Mouse (Mus musculus): ENCODE data around the gene Rag1. TPM values are rescaled to one million over a fixed set of nuclear protein-coding genes. Genes with fewer than 3 reads are reported as not detected.

The Rag1 gene
- total and polyA plus RNA-seq, 3 experiments: not detected

GRCm38 (mm10) chr2:101668751-101669150 lies 19.4 kb upstream of the Rag1 start:
- DNase-seq (ENCODE audit: extremely low read depth): no peak
- Histone ChIP-seq H3K4me2 (ENCODE audit: insufficient read depth, low read depth, poor library complexity, severe bottlenecking) (no peak overlapping the region), H3K9ac (ENCODE audit: insufficient read depth, low read depth) (no peak overlapping the region), H3K9me3 (replicated peaks; ENCODE audit: low read length) (no peaks in the 10 kb centered on the region), H3K4me1 (ENCODE audit: control insufficient read depth in 1 of 2, insufficient read depth in 2 of 2) (peaks cover 0 to 5% of the 10 kb centered on the region in 2 experiments; a peak in 1 of 4 replicates), H3K4me3 (replicated peaks in 1 of 3; ENCODE audit: low read depth in 2 of 3, low read length in 2 of 3, poor library complexity in 1 of 3) (no peak overlapping the region), H3K27me3 (replicated peaks) (peaks cover 10% of the 10 kb centered on the region), H3K27ac (ENCODE audit: insufficient read depth, low read depth) (no peak overlapping the region), H3K36me3 (replicated peaks in 1 of 2; ENCODE audit: control insufficient read depth in 1 of 2, insufficient read depth in 1 of 2, low read length in 1 of 2) (no peaks in the 10 kb centered on the region), H3K79me2 (replicated peaks; ENCODE audit: control insufficient read depth, extremely low read depth, insufficient read depth, poor library complexity, severe bottlenecking) (no peaks in the 10 kb centered on the region)
- in situ Hi-C loops (cut with MboI; ENCODE audit: low pct_ligation_motif_present, low pct_unique_long_range_greater_than_20kb, low sequenced_read_pairs): no loop called here
- TF ChIP-seq ELF1 (IDR thresholded peaks at IDR 0.05; ENCODE audit: low read depth, low read length) (no peak), USF1 (IDR thresholded peaks at IDR 0.05; ENCODE audit: low read depth, low read length) (no peak), EP300 (IDR thresholded peaks at IDR 0.05; ENCODE audit: low read length) (no peak), GABPA (IDR thresholded peaks at IDR 0.05; ENCODE audit: insufficient replicate concordance, low read depth, low read length) (no peak), CHD1 (IDR thresholded peaks at IDR 0.05; ENCODE audit: low read depth, low read length) (no peak), RAD21 (IDR thresholded peaks at IDR 0.05; ENCODE audit: low read depth, low read length) (no peak), RCOR1 (conservative IDR thresholded peaks at IDR 0.05; ENCODE audit: low read depth, low read length) (no peak), KAT2A (IDR thresholded peaks at IDR 0.05; ENCODE audit: insufficient replicate concordance, low read length) (no peak), MXI1 (IDR thresholded peaks at IDR 0.05; ENCODE audit: low read depth, low read length) (no peak)
- dilution Hi-C loops (cut with MboI; ENCODE audit: extremely low pct_ligation_motif_present, extremely low pct_unique_long_range_greater_than_20kb, low sequenced_read_pairs): no loop called here

GRCm38 (mm10) chr2:101665703-101666092 lies 16.4 kb upstream of the Rag1 start:
- H3K4me3 ChIP-seq (replicated peaks in 1 of 3; ENCODE audit: low read depth in 2 of 3, low read length in 2 of 3, poor library complexity in 1 of 3): no peak overlapping the region
- H3K27ac ChIP-seq (ENCODE audit: insufficient read depth, low read depth): no peak overlapping the region
- no peaks in the 10 kb centered on the region for H3K79me2 ChIP-seq (replicated peaks; ENCODE audit: control insufficient read depth, extremely low read depth, insufficient read depth, poor library complexity, severe bottlenecking)
- in situ Hi-C loops (cut with MboI; ENCODE audit: low pct_ligation_motif_present, low pct_unique_long_range_greater_than_20kb, low sequenced_read_pairs): no loop called here
- no peak overlapping the region for H3K9ac ChIP-seq (ENCODE audit: insufficient read depth, low read depth)
- H3K9me3 ChIP-seq (replicated peaks; ENCODE audit: low read length): no peaks in the 10 kb centered on the region
- H3K36me3 ChIP-seq (replicated peaks in 1 of 2; ENCODE audit: control insufficient read depth in 1 of 2, insufficient read depth in 1 of 2, low read length in 1 of 2): no peaks in the 10 kb centered on the region
- DNase-seq (ENCODE audit: extremely low read depth): no peak
- H3K4me2 ChIP-seq (ENCODE audit: insufficient read depth, low read depth, poor library complexity, severe bottlenecking): no peak overlapping the region
- H3K27me3 ChIP-seq (replicated peaks): peaks cover 14% of the 10 kb centered on the region
- H3K4me1 ChIP-seq (ENCODE audit: control insufficient read depth in 1 of 2, insufficient read depth in 2 of 2): peaks cover 0 to 3% of the 10 kb centered on the region in 2 experiments; a peak in 1 of 4 replicates
- dilution Hi-C loops (cut with MboI; ENCODE audit: extremely low pct_ligation_motif_present, extremely low pct_unique_long_range_greater_than_20kb, low sequenced_read_pairs): no loop called here
- TF ChIP-seq RCOR1 (conservative IDR thresholded peaks at IDR 0.05; ENCODE audit: low read depth, low read length): no peak
- TF ChIP-seq UBTF (IDR thresholded peaks at IDR 0.05; ENCODE audit: low read depth, low read length): no peak
- TF ChIP-seq GABPA (IDR thresholded peaks at IDR 0.05; ENCODE audit: insufficient replicate concordance, low read depth, low read length): no peak
- no peak for TF ChIP-seq EP300 (IDR thresholded peaks at IDR 0.05; ENCODE audit: low read length)
- no peak for TF ChIP-seq MXI1 (IDR thresholded peaks at IDR 0.05; ENCODE audit: low read depth, low read length)
- no peak for TF ChIP-seq MYC (IDR thresholded peaks at IDR 0.05; ENCODE audit: low read depth, low read length)
- TF ChIP-seq MAFK (IDR thresholded peaks at IDR 0.05; ENCODE audit: insufficient replicate concordance, low read length): no peak
- no peak for TF ChIP-seq USF2 (conservative IDR thresholded peaks at IDR 0.05; ENCODE audit: low read depth, low read length)
- TF ChIP-seq MAZ (IDR thresholded peaks at IDR 0.05; ENCODE audit: low read depth, low read length): no peak
- no peak for TF ChIP-seq ZKSCAN1 (IDR thresholded peaks at IDR 0.05; ENCODE audit: borderline replicate concordance, low read depth, low read length)
- TF ChIP-seq USF1 (IDR thresholded peaks at IDR 0.05; ENCODE audit: low read depth, low read length): no peak
- no peak for TF ChIP-seq IRF4 (IDR thresholded peaks at IDR 0.05; ENCODE audit: low read depth, low read length)
- no peak for TF ChIP-seq E2F4 (IDR thresholded peaks at IDR 0.05; ENCODE audit: insufficient replicate concordance, low read depth, low read length)
- TF ChIP-seq CTCF (conservative IDR thresholded peaks at IDR 0.05 in 1 of 2, IDR thresholded peaks at IDR 0.05 in 1 of 2; ENCODE audit: low read depth in 2 of 2, low read length in 2 of 2): no peak
- TF ChIP-seq NELFE (IDR thresholded peaks at IDR 0.05; ENCODE audit: low read depth, low read length): no peak
- no peak for TF ChIP-seq MAX (IDR thresholded peaks at IDR 0.05; ENCODE audit: low read length)
- TF ChIP-seq ZC3H11A (IDR thresholded peaks at IDR 0.05; ENCODE audit: low read depth, low read length): no peak
- TF ChIP-seq CHD1 (IDR thresholded peaks at IDR 0.05; ENCODE audit: low read depth, low read length): no peak
